Mouse (Mus musculus) myocyte (in vitro differentiated cells): ENCODE results near the gene Hs2st1.

Experiments used
- CEBPB ChIP-seq: IDR thresholded peaks from 2 replicates; pipeline ENCODE4 v1.6.1; 2011; ENCODE audit warnings: mild to moderate bottlenecking, moderate library complexity; ENCODE audit not compliant: poor library complexity, insufficient read depth, severe bottlenecking
- E2F4 ChIP-seq: IDR thresholded peaks from one replicate; pipeline ENCODE4 v1.6.1; 2011; ENCODE audit warnings: mild to moderate bottlenecking, control low read depth, moderate library complexity; ENCODE audit not compliant: insufficient read depth
- MAX ChIP-seq: IDR thresholded peaks from one replicate; pipeline ENCODE4 v1.6.1; 2011; ENCODE audit warnings: low read depth, mild to moderate bottlenecking, control low read depth
- MYOD1 ChIP-seq, 3 experiments: IDR thresholded peaks; one replicate each; pipeline ENCODE4 v1.6.1; 2011; ENCODE audit warnings: control low read depth in 2 of 3, low read depth in 2 of 3, mild to moderate bottlenecking in 2 of 3, moderate library complexity in 1 of 3; ENCODE audit not compliant: insufficient read length in 2 of 3, control insufficient read depth in 1 of 3
- MYOG ChIP-seq, 3 experiments: IDR thresholded peaks; one replicate each; pipeline ENCODE4 v1.6.1; 2011; ENCODE audit warnings: control low read depth in 2 of 3, low read depth in 2 of 3, mild to moderate bottlenecking in 2 of 3; ENCODE audit not compliant: insufficient read length in 2 of 3, control insufficient read depth in 1 of 3, insufficient read depth in 1 of 3
- POLR2A ChIP-seq: IDR thresholded peaks from one replicate; pipeline ENCODE4 v1.6.1; 2011; ENCODE audit warnings: low read depth, mild to moderate bottlenecking, control low read depth, moderate library complexity; ENCODE audit not compliant: insufficient read length
- POLR2AphosphoS2 ChIP-seq: IDR thresholded peaks from one replicate; pipeline ENCODE4 v1.6.1; 2011; ENCODE audit warnings: low read depth, control low read depth; ENCODE audit not compliant: insufficient read length
- REST ChIP-seq: IDR thresholded peaks from one replicate; pipeline ENCODE4 v1.6.1; 2011; ENCODE audit warnings: mild to moderate bottlenecking, control low read depth, moderate library complexity; ENCODE audit not compliant: insufficient read depth, insufficient read length
- TCF12 ChIP-seq: IDR thresholded peaks from one replicate; pipeline ENCODE4 v1.6.1; 2011; ENCODE audit warnings: mild to moderate bottlenecking, control low read depth; ENCODE audit not compliant: poor library complexity, insufficient read depth, severe bottlenecking
- TCF3 ChIP-seq: IDR thresholded peaks from one replicate; pipeline ENCODE4 v1.6.1; 2011; ENCODE audit warnings: low read depth, control low read depth; ENCODE audit not compliant: insufficient read length

- TF ChIP-seq CEBPB, result no peak
- TF ChIP-seq POLR2A, result no peak
- no peak for TF ChIP-seq MYOG (IDR thresholded peaks at IDR 0.05; ENCODE audit: control insufficient read depth in 1 of 3, insufficient read depth in 1 of 3, insufficient read length in 2 of 3, low read depth in 2 of 3)
- no peak for TF ChIP-seq E2F4
- TF ChIP-seq POLR2AphosphoS2, result no peak
- no peak for TF ChIP-seq TCF3
- TF ChIP-seq TCF12, result no peak
- TF ChIP-seq MAX, result no peak
- TF ChIP-seq MYOD1 (IDR thresholded peaks at IDR 0.05; ENCODE audit: control insufficient read depth in 1 of 3, insufficient read length in 2 of 3, low read depth in 2 of 3), result no peak
- no peak for TF ChIP-seq REST
These were observed 62.1 kb downstream of the Hs2st1 start for GRCm38 (mm10) chr3:144507885-144508284.
